Mouse (Mus musculus) CD4-positive, CD25-positive, alpha-beta regulatory T cell, adult 9 weeks (primary cell): Measurements from ENCODE around the gene Rhbdf2. TPM values are rescaled to one million over a fixed set of nuclear protein-coding genes. Genes with fewer than 3 reads are reported as not detected.

Source experiments
- polyA plus RNA-seq: library from polyadenylated mRNA; unstranded; fragments of 100-300 nt; shearing (Covaris generic); gene quantifications from one replicate; pipeline ENCODE4 v1.2.1, GENCODE M21; 2017

Gene Rhbdf2
- 16.7 TPM for polyA plus RNA-seq

GRCm38 (mm10) chr11:116626299-116627071, at the start of gene Rhbdf2:
Rhbdf2 (minus strand) TSS chr11:116627019.

GRCm38 (mm10) chr11:116654255-116654821, 27.5 kb upstream of the Rhbdf2 start, which contains the start of gene Cygb:
Cygb (minus strand) TSS chr11:116654313.

GRCm38 (mm10) chr11:116653234-116653633, 26.4 kb upstream of the Rhbdf2 start, which contains the start of gene Prcd:
Prcd (plus strand) TSS chr11:116653534.

GRCm38 (mm10) chr11:116586310-116586709, 40.5 kb downstream of the Rhbdf2 start, which contains the start of gene Aanat:
Aanat (plus strand) TSS chr11:116586432.

GRCm38 (mm10) chr11:116581376-116581814, 45.4 kb downstream of the Rhbdf2 start, which contains the start of gene Ube2o:
Ube2o (minus strand) TSS chr11:116581447.

Other genes starting within 250 kb of the Rhbdf2 start
- 2.4 TPM for gene Rnf157, start 214.0 kb downstream of the Rhbdf2 start, polyA plus RNA-seq
- 25.0 TPM for gene Ubald2, start 192.9 kb downstream of the Rhbdf2 start, polyA plus RNA-seq
- gene Qrich2, start 160.8 kb downstream of the Rhbdf2 start, polyA plus RNA-seq, result not detected
- 22.5 TPM for gene Prpsap1, start 132.8 kb downstream of the Rhbdf2 start, polyA plus RNA-seq
- not detected for gene Sphk1, start 96.1 kb downstream of the Rhbdf2 start, polyA plus RNA-seq
- gene Ube2o, start 45.6 kb downstream of the Rhbdf2 start, polyA plus RNA-seq, result 1.9 TPM
- not detected for gene Aanat, start 40.6 kb downstream of the Rhbdf2 start, polyA plus RNA-seq
- not detected for gene Prcd, start 26.5 kb upstream of the Rhbdf2 start, polyA plus RNA-seq
- gene Cygb, start 27.3 kb upstream of the Rhbdf2 start, polyA plus RNA-seq, result not detected
- gene St6galnac1, start 148.5 kb upstream of the Rhbdf2 start, polyA plus RNA-seq, result 0.45 TPM
- not detected for gene Mxra7, start 201.0 kb upstream of the Rhbdf2 start, polyA plus RNA-seq
- gene Mettl23, start 216.3 kb upstream of the Rhbdf2 start, polyA plus RNA-seq, result 234 TPM
- 74.6 TPM for gene Jmjd6, start 216.4 kb upstream of the Rhbdf2 start, polyA plus RNA-seq
- 28.4 TPM for gene Mfsd11, start 225.4 kb upstream of the Rhbdf2 start, polyA plus RNA-seq
- 64.8 TPM for gene Srsf2, start 226.1 kb upstream of the Rhbdf2 start, polyA plus RNA-seq